Mouse (Mus musculus): ENCODE measurements around the gene Cdh24.

DNA sequence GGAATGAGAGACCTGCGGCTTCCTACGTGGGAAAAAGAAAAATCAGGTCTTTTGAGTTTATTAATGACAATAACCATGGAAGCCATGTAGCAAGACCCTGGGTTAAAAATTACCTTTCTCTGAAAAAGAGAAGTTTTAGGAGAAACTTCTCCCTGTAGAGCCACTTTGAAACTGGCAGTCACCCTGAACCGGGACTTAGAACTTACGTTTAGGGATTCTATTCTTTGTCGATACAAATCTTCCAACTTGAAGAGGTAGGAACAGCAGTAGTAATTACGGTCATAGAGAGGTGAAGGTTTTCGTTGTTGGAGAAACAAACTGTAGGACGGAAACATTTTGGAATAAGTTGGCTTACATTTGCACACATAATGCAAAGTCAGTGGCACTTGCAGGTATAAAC is 46.1 kb upstream of the Cdh24 start:
- TF ChIP-seq CTCF (IDR thresholded peaks at IDR 0.05; ENCODE audit: low read depth), result no peak
- no peak for TF ChIP-seq EP300 (IDR thresholded peaks at IDR 0.05; ENCODE audit: low read depth)
